Mouse (Mus musculus) embryonic fibroblast, embryonic 13.5 days (primary cell): ENCODE data around the gene Ush1g. TPM values are rescaled to one million over a fixed set of nuclear protein-coding genes. Genes with fewer than 3 reads are reported as not detected.

Source experiments
- H3K27ac ChIP-seq: 2 replicates; pipeline ENCODE4 v1.5.1; 2012; ENCODE audit warnings: low read length, control low read depth, inconsistent platforms; ENCODE audit not compliant: insufficient read depth
- H3K4me1 ChIP-seq: 2 replicates; pipeline ENCODE4 v1.6.1; 2011; ENCODE audit warnings: low read length; ENCODE audit not compliant: control insufficient read depth, insufficient read depth
- H3K4me3 ChIP-seq: 2 replicates; pipeline ENCODE4 v1.5.1; 2011; ENCODE audit warnings: mild to moderate bottlenecking, control low read depth, low read length; ENCODE audit not compliant: insufficient read depth
- CTCF ChIP-seq: IDR thresholded peaks from 2 replicates; pipeline ENCODE4 v1.5.1; 2011; ENCODE audit warnings: mild to moderate bottlenecking, control low read depth, low read length, moderate library complexity, borderline replicate concordance; ENCODE audit not compliant: insufficient read depth
- POLR2A ChIP-seq: IDR thresholded peaks from 2 replicates; pipeline ENCODE4 v1.6.1; 2011; ENCODE audit warnings: low read depth, mild to moderate bottlenecking, control low read depth, low read length, moderate library complexity
- polyA plus RNA-seq: library from polyadenylated mRNA; stranded (reverse); fragments of >200 nt; gene quantifications from 2 replicates; pipeline ENCODE4 v1.2.4, GENCODE M21; 2011; ENCODE audit warnings: low read depth; ENCODE audit not compliant: missing spikeins, insufficient read length

Gene Ush1g
- polyA plus RNA-seq, 1 experiment = not detected

DNA sequence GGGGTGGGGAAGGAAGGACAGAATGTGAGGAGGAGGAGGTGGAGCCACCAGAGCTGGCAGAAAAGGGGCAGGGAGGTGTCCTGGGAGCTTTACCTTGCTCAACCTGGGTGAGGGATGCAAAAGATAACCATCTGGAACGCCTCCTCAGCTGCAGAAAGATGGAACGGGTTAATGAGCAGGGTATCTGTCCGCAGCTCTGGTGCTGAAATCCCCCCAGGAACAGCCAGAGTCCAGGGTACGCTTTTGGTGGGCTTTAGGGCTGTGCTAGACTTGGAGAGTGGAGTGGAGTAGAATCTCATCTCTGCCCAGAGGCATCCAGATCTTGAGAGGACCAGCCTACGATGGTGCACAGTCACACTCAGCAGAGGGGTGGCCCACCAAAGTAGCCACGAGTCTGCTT is 14.3 kb upstream of the Ush1g start:
- Histone ChIP-seq H3K4me1 (no peaks in the 10 kb centered on the region), H3K27ac (no peak overlapping the region), H3K4me3 (no peak overlapping the region)
- no peak for TF ChIP-seq POLR2A
- no peak for TF ChIP-seq CTCF

DNA sequence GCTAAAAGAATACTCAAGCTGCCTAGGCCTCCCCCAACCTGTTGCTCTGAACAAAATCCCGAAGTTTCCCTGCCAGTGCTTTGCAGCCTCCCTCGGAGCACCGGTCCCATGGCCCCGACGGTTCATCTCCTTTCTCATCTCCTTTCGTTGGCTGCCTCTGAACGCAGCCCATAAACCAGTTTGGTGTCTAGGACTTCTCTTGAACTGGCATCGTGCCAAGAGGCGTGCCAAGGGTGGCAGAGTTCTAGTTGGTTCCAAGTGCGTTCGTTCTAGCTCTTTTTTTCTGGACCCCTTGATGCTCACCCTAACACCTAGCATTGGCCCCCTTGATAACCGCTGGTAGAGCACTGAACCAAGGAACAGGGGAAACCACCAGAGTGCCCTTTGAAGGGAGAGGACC is 13.4 kb upstream of the Ush1g start:
- TF ChIP-seq POLR2A (no peak), CTCF (no peak)
- H3K4me1 ChIP-seq = no peaks in the 10 kb centered on the region

DNA sequence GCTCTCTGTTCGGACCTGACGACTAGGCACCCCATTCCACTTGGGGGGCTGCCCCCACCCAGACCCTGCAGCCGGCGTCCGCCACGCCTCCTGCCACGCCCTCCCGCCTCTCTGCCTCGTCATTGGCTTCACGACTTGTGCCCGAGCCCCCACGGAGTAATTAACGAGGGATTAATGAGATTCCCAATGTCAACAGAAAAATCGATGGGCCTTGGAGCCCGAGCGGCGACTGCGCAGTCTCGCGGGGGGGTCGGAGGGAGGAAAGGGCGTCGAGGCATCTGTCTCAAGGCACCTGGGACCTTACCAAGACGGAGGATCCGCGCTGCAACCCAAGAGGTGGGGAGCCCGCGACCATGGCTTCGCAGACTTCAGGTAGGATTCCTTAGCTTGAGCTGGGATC is 12.7 kb upstream of the Ush1g start, which contains the start of gene Otop3:
Otop3 (plus strand) TSS at position 201 of the 400 bp plus-strand sequence.
- TF ChIP-seq CTCF (no peak), POLR2A (no peak)
- no peak within 1 kb of the TSS for H3K4me3 ChIP-seq
- H3K4me1 ChIP-seq = no peaks in the 10 kb centered on the region
- H3K27ac ChIP-seq = no peak within 1 kb of the TSS

More for the DNA sequence above, 13.4 kb upstream of the Ush1g start:
- no peak overlapping the region for H3K4me3 ChIP-seq
- H3K27ac ChIP-seq = no peak overlapping the region

GRCm38 (mm10) chr11:115329339-115329738 is 7.5 kb upstream of the Ush1g start:
- H3K4me3 ChIP-seq = no peak overlapping the region
- H3K4me1 ChIP-seq = no peaks in the 10 kb centered on the region
- H3K27ac ChIP-seq = no peak overlapping the region
- no peak for TF ChIP-seq CTCF
- TF ChIP-seq POLR2A = no peak

DNA sequence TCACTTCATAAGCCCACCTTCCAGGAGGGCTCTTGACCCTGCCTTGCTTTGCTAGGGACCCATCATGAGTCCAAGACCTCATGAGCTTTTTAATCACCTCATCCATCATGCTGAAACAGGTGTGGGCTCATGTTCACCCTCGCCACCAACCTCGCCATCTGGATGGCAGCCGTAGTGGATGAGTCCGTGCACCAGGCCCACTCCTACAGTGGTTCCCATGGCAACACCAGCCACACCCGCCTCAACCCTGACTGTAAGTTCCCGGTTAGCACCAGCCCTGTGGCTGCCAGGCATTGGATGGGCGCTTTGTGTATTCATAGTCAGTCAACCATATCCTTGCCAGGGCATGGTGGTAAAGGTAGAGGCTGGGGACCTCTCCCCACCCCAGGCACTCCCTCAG is 4.9 kb upstream of the Ush1g start:
- H3K4me1 ChIP-seq = no peaks in the 10 kb centered on the region
- H3K4me3 ChIP-seq = no peak overlapping the region
- H3K27ac ChIP-seq = no peak overlapping the region
- TF ChIP-seq POLR2A (no peak), CTCF (no peak)

DNA sequence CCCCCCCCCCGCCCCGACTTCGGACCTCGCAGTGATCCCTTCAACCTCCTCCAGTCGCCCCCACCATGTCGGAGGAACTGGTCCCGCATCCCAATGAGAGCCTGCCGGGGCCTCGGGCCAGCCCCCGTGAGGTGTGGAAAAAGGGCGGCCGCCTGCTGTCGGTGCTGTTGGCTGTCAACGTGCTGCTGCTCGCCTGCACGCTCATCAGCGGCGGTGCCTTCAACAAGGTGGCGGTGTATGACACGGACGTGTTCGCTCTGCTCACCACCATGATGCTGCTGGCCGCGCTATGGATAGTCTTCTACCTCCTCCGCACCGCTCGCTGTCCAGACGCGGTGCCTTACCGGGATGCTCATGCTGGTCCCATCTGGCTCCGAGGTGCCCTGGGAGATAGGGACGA is 1.5 kb upstream of the Ush1g start:
- TF ChIP-seq POLR2A (no peak), CTCF (no peak)
- Histone ChIP-seq H3K27ac (no peak overlapping the region), H3K4me3 (no peak overlapping the region), H3K4me1 (0 out of 2 replicates have a peak, but pooled peaks cover 4% of the 10 kb centered on the region)

GRCm38 (mm10) chr11:115319704-115320383 is 2.0 kb downstream of the Ush1g start:
- no peak overlapping the region for H3K27ac ChIP-seq
- TF ChIP-seq POLR2A (no peak), CTCF (no peak)
- 0 out of 2 replicates have a peak, but pooled peaks cover 4% of the 10 kb centered on the region for H3K4me1 ChIP-seq
- no peak overlapping the region for H3K4me3 ChIP-seq

DNA sequence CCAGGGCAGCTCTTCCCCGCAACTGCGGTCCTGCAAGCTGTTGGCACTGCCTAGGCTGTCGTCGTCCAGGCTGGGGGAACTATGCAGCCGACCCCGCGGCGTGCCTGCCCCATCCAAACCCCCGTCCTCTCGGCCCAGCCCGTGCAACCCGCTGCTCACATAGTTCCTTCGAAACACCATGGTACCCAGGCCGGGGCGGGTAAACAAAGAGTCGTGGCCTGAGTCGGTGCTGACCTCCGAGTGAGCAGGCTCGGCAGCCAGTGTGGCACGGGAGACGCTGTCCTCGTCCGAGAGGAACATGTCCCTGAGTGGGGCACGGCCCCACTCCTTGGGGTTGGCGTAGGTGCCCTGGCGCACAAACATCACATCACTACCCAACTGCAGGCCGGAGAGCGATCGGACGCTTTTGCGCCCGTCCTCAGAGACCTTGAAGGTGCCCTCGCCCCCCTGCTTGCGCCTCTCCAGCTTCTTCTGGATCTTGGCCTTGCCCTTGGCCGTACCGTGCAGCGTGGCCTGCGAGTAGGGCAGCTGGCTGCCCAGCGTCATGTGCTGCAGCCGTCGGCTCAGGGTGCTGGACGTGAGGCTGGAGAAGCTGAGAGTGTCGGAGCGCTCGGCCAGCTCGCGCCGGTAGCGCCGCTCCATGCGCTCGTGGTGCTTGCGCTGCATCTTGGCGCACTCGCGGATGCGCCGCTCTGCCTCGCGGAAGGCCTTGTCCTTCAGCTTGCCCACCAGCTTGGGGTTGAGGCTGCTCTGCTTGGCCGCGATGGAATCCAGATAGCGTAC is 3.4 kb downstream of the Ush1g start:
- Histone ChIP-seq H3K4me1 (0 out of 2 replicates have a peak, but pooled peaks cover 4% of the 10 kb centered on the region), H3K27ac (no peak overlapping the region), H3K4me3 (no peak overlapping the region)
- no peak for TF ChIP-seq POLR2A
- TF ChIP-seq CTCF = no peak

DNA sequence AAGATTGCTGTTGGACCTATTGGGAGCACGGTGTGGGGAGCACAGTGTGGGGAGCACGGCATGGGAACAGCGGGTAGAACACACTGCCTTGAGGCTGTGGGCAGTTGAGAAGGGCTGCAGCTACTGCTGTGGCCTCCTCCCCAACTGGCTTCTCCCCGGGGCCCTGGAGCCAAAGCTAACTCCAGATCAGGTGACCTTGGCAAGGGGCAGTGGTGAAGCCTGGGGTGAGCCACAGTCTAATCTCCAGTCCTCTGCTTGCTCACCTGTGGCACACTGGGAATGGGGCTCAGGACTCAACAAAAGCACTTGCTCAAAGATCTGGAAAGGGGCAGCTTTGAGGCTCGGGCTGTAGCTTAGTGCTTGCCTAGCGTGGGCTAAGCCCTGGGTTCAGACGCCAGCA is 4.6 kb downstream of the Ush1g start:
- Histone ChIP-seq H3K27ac (no peak overlapping the region), H3K4me3 (no peak overlapping the region), H3K4me1 (0 out of 2 replicates have a peak, but pooled peaks cover 4% of the 10 kb centered on the region)
- no peak for TF ChIP-seq POLR2A
- no peak for TF ChIP-seq CTCF

GRCm38 (mm10) chr11:115314249-115314648 is 7.6 kb downstream of the Ush1g start:
- no peak overlapping the region for H3K4me3 ChIP-seq
- H3K4me1 ChIP-seq = no peaks in the 10 kb centered on the region
- no peak overlapping the region for H3K27ac ChIP-seq
- no peak for TF ChIP-seq CTCF
- no peak for TF ChIP-seq POLR2A
